Mouse (Mus musculus) kidney, adult 2 months (tissue): ENCODE measurements around the gene Katnal1. TPM values are rescaled to one million over a fixed set of nuclear protein-coding genes. Genes with fewer than 3 reads are reported as not detected.
A peak's percentile ranks its signal among the peaks of the same experiment; 100 is the strongest.

Experiments used
- DNase-seq: peaks from one replicate; pipeline ENCODE4 v3.0.0; 2021
- H3K27ac ChIP-seq: fragments of 200-500 bp; 2 replicates; pipeline ENCODE4 v1.5.1; 2012; ENCODE audit warnings: low read depth, low read length, control low read depth, inconsistent platforms; ENCODE audit not compliant: insufficient read depth
- H3K27me3 ChIP-seq: fragments of 200-500 bp; replicated peaks from 2 replicates; pipeline ENCODE4 v1.6.1; 2012; ENCODE audit warnings: mild to moderate bottlenecking, moderate library complexity, low read length, inconsistent platforms; ENCODE audit not compliant: control insufficient read depth, insufficient read depth
- H3K36me3 ChIP-seq: fragments of 200-500 bp; 2 replicates; pipeline ENCODE4 v1.6.1; 2012; ENCODE audit warnings: mild to moderate bottlenecking, moderate library complexity, low read length, inconsistent platforms; ENCODE audit not compliant: control insufficient read depth, insufficient read depth
- H3K4me1 ChIP-seq: fragments of 200-500 bp; 2 replicates; pipeline ENCODE4 v1.6.1; 2011; ENCODE audit warnings: low read length; ENCODE audit not compliant: control insufficient read depth, insufficient read depth
- H3K4me3 ChIP-seq: fragments of 200-500 bp; 2 replicates; pipeline ENCODE4 v1.5.1; 2011; ENCODE audit warnings: mild to moderate bottlenecking, low read depth, low read length, control low read depth; ENCODE audit not compliant: insufficient read depth
- CTCF ChIP-seq: fragments of 200-500 bp; conservative IDR thresholded peaks from 2 replicates; pipeline ENCODE4 v1.5.1; 2011; ENCODE audit warnings: low read depth, mild to moderate bottlenecking, control low read depth, low read length, moderate library complexity, mixed read lengths; ENCODE audit not compliant: insufficient read depth, insufficient read length
- POLR2A ChIP-seq: fragments of 200-500 bp; IDR thresholded peaks from one replicate; pipeline ENCODE4 v1.6.1; 2011; ENCODE audit warnings: low read depth, low read length, control low read depth
- WGBS: fragments of 180-500 bp; shearing (Covaris S2); methylation state at CpG from one replicate; pipeline ENCODE4 v1.1.7; 2018; 5-methylcytosine and 5-hydroxymethylcytosine counted together
- polyA plus RNA-seq: library from polyadenylated mRNA; depleted of rRNA; stranded (reverse); fragments of >200 nt; gene quantifications from 2 replicates; pipeline ENCODE4 v1.2.3, GENCODE M21; 2012

Katnal1 gene
- polyA plus RNA-seq, 1 experiment: 6.6 TPM

DNA sequence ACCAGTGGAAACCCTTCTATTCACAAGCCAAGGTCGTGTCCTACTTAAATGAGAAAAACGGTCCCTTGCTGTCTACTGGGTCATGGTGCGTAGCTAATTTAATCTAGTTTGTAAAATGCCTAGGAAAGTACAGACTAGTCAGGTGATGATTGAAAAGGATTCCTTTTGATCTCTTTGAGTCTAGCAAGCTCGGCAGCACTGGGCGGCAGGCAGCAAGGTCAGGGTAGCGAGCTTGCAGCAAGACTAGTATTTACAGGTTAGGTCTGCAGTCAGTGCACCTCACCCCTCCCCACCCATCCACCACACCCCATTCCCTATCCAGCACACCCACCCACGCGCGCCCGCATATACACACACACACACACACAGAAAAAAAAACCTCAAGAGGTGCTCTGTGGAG lies 31.1 kb upstream of the Katnal1 start:
- Histone ChIP-seq H3K27me3 (no peaks in the 10 kb centered on the region), H3K36me3 (no peaks in the 10 kb centered on the region), H3K27ac (peak overlapping the region; percentile 97), H3K4me3 (peak overlapping the region; percentile 43), H3K4me1 (peaks cover 15% of the 10 kb centered on the region; the same call in 1 of the 2 replicates)
- DNase-seq: peak; percentile 66
- no peak for TF ChIP-seq POLR2A
- TF ChIP-seq CTCF: no peak
- 35% methylated on average over 10 of the region's 10 CpGs for WGBS

- peak; percentile 96 for DNase-seq
- no peaks in the 10 kb centered on the region for H3K27me3 ChIP-seq
- H3K4me1 ChIP-seq: peaks cover 15% of the 10 kb centered on the region; the same call in 1 of the 2 replicates
- TF ChIP-seq CTCF: no peak
- peak; percentile 76 for TF ChIP-seq POLR2A
- H3K4me3 ChIP-seq: peak overlapping the region; percentile 58
- WGBS: 1% methylated on average over 39 of the region's 39 CpGs
- peak overlapping the region; percentile 97 for H3K27ac ChIP-seq
- H3K36me3 ChIP-seq: no peaks in the 10 kb centered on the region
Measured at GRCm38 (mm10) chr5:148959068-148959990, 30.2 kb upstream of the Katnal1 start.

DNA sequence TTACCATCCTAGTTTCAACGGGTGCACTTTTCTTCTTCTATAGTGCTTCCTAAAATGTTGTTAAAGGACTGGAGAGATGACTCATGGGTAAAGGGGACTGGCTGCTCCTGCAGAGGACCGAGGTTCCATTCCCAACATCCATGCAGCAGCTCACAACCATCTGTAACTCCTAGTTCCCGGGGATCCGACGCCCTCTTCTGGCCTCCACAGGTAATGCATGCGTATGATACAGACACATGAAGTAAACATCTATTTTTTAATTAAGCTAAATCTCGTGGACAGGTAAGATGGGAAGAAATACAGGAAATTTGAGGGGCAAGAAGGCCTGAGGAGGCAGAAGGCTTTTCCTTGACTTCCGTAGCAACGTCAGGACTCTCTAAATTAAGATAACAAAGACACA lies 29.2 kb upstream of the Katnal1 start:
- DNase-seq: peak; percentile 67
- 45% methylated on average over 9 of the region's 9 CpGs for WGBS
- peak; percentile 63 for TF ChIP-seq CTCF
- no peak for TF ChIP-seq POLR2A
- H3K27me3 ChIP-seq: no peaks in the 10 kb centered on the region
- H3K36me3 ChIP-seq: no peaks in the 10 kb centered on the region
- H3K4me3 ChIP-seq: no peak overlapping the region
- H3K27ac ChIP-seq: peak overlapping the region; percentile 88
- peaks cover 15% of the 10 kb centered on the region; the same call in 1 of the 2 replicates for H3K4me1 ChIP-seq

- no peak overlapping the region for H3K4me3 ChIP-seq
- H3K4me1 ChIP-seq: peaks cover 15% of the 10 kb centered on the region; the same call in 1 of the 2 replicates
- peak overlapping the region; percentile 58 for H3K27ac ChIP-seq
- 62% methylated on average over 9 of the region's 9 CpGs for WGBS
- H3K27me3 ChIP-seq: no peaks in the 10 kb centered on the region
- TF ChIP-seq CTCF: no peak
- no peak for TF ChIP-seq POLR2A
- DNase-seq: no peak
- H3K36me3 ChIP-seq: no peaks in the 10 kb centered on the region
Measured at GRCm38 (mm10) chr5:148956898-148957535, 27.9 kb upstream of the Katnal1 start.

DNA sequence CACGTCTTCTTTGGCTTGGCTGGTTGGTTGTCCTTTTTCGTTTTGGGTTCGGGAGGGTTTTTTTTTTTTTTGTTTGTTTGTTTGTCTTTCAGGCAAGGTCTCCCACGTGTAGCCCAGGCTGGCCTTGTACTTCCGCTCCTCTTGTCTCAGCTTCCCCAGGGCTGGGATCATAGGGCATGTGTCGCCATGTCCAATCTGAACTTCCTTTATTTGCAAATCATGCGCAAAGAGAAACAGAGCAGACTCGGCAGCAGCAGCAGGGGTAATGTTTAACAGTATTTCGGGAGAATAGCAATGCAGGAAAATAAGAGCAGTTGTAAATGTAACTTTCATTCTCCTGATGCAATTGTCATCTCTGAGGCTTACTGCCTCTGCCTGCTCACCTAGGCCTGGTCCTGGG lies 27.0 kb upstream of the Katnal1 start:
- peak overlapping the region; percentile 52; the same call in 1 of the 2 replicates for H3K27ac ChIP-seq
- peaks cover 15% of the 10 kb centered on the region; the same call in 1 of the 2 replicates for H3K4me1 ChIP-seq
- DNase-seq: peak; percentile 80
- H3K27me3 ChIP-seq: no peaks in the 10 kb centered on the region
- WGBS: 56% methylated on average over 9 of the region's 9 CpGs
- TF ChIP-seq POLR2A (no peak), CTCF (no peak)
- no peak overlapping the region for H3K4me3 ChIP-seq
- H3K36me3 ChIP-seq: no peaks in the 10 kb centered on the region

DNA sequence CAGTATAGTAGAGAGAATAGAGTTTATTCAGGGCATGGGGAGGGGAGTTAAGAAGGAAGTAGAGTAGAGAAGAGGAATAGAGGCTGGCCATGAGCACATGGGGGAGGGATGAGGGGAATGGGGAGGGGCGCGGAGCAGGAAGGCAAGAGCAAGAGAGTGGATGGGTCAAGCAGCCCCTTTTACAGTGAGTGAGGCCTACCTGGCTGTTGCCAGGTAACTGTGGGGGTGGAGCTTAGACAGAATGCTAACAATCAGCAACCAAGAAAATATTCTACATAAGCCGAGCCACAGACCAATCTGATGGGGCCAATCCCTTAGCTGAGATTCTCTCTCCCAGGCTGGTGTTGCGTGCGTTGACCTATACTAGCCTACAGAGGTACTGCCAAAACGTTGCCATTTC lies 26.5 kb upstream of the Katnal1 start:
- TF ChIP-seq POLR2A: no peak
- no peak for TF ChIP-seq CTCF
- Histone ChIP-seq H3K4me3 (no peak overlapping the region), H3K27ac (peak overlapping the region; percentile 0; the same call in 1 of the 2 replicates), H3K27me3 (no peaks in the 10 kb centered on the region), H3K36me3 (no peaks in the 10 kb centered on the region), H3K4me1 (peaks cover 13% of the 10 kb centered on the region; the same call in 1 of the 2 replicates)
- DNase-seq: no peak
- 83% methylated on average over 6 of the region's 6 CpGs for WGBS
